Mouse (Mus musculus): ENCODE results near the gene Fzd5. TPM values are rescaled to one million over a fixed set of nuclear protein-coding genes. Genes with fewer than 3 reads are reported as not detected.

Gene Fzd5
- polyA plus RNA-seq, 1 experiment = 2.1 TPM

DNA sequence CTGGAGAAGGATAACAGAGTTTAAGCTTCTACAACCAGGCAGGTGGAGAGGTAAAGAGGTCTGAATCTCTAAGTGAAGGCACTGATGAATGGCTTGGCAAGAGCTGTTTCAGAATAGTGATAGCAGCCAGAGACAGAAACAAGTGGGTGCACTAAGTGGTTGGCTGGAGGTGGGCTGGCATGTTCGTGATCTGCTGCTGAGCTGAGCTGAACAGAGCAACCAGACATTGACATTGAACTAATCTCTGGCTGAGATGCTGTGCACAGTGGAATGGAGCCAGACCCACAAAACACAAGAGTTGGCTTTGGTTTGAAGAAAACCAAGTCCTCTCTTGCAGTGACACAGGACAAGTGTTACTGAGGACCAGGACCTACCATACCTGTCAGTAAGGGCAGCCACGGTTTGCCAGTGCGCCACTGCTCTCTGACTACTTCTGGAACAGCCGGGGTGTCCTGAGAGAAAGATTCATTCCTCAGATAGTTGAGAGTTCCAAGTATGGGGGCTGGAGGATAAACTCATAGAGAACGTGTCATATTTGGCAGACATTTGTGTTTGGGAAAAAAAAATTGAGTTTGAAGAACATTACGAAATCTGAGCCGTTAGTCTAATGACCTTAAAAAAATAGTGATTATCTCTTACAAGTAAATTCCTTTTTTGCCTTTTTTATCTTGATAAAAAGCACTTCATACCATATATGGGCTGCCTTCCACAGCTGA is 20.8 kb downstream of the Fzd5 start:
- Histone ChIP-seq H3ac (ENCODE audit: control insufficient read depth, insufficient read length) (no peak overlapping the region), H3K27me3 (ENCODE audit: control insufficient read depth, insufficient read depth, insufficient read length) (no peaks in the 10 kb centered on the region), H3K4me3 (no peak overlapping the region), H3K36me3 (ENCODE audit: control insufficient read depth, insufficient read depth) (peaks cover 34% of the 10 kb centered on the region), H3K4me2 (ENCODE audit: low read depth) (no peak overlapping the region), H3K79me2 (ENCODE audit: control insufficient read depth, insufficient read depth) (no peaks in the 10 kb centered on the region)
- TF ChIP-seq POLR2AphosphoS2 (IDR thresholded peaks at IDR 0.05; ENCODE audit: insufficient read length, low read depth) = no peak
- TF ChIP-seq POLR2A (IDR thresholded peaks at IDR 0.05; ENCODE audit: insufficient read length, low read depth) = no peak
- no peak for TF ChIP-seq MYOG (IDR thresholded peaks at IDR 0.05; ENCODE audit: control insufficient read depth in 1 of 3, insufficient read depth in 1 of 3, insufficient read length in 2 of 3, low read depth in 2 of 3)
- TF ChIP-seq TCF12 (IDR thresholded peaks at IDR 0.05; ENCODE audit: insufficient read depth, poor library complexity, severe bottlenecking) = no peak

DNA sequence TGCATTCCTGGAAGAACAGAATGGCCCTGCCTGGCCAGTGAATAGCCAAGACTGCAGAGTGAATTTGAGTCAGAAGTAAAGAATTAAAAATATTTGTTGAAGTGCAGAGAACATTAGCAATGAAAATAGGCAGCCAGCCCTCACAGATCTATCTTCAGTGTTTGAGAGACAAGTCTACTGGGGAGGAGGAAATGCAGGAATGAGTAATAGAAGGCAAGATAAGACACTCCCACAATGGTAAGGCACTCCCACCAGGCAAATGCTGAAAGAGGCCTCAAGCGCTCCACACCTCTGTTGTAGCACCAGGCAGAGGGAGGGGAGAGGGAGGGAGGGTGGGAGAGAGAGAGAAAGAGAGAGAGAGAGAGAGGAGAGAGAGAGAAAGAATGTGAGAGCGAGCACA is 22.1 kb downstream of the Fzd5 start:
- Histone ChIP-seq H3K4me3 (no peak overlapping the region), H3K27me3 (ENCODE audit: control insufficient read depth, insufficient read depth, insufficient read length) (no peaks in the 10 kb centered on the region), H3K79me2 (ENCODE audit: control insufficient read depth, insufficient read depth) (no peaks in the 10 kb centered on the region), H3K36me3 (ENCODE audit: control insufficient read depth, insufficient read depth) (peaks cover 40% of the 10 kb centered on the region), H3ac (ENCODE audit: control insufficient read depth, insufficient read length) (no peak overlapping the region), H3K4me2 (ENCODE audit: low read depth) (no peak overlapping the region)
- no peak for TF ChIP-seq MAX (IDR thresholded peaks at IDR 0.05; ENCODE audit: low read depth)
- TF ChIP-seq POLR2A (IDR thresholded peaks at IDR 0.05; ENCODE audit: insufficient read length, low read depth) = no peak
- no peak for TF ChIP-seq CEBPB (IDR thresholded peaks at IDR 0.05; ENCODE audit: insufficient read depth, poor library complexity, severe bottlenecking)
- no peak for TF ChIP-seq REST (IDR thresholded peaks at IDR 0.05; ENCODE audit: insufficient read depth, insufficient read length)
- no peak for TF ChIP-seq E2F4 (IDR thresholded peaks at IDR 0.05; ENCODE audit: insufficient read depth)
- no peak for TF ChIP-seq TCF3 (IDR thresholded peaks at IDR 0.05; ENCODE audit: insufficient read length, low read depth)
- no peak for TF ChIP-seq TCF12 (IDR thresholded peaks at IDR 0.05; ENCODE audit: insufficient read depth, poor library complexity, severe bottlenecking)
- TF ChIP-seq MYOD1 (IDR thresholded peaks at IDR 0.05; ENCODE audit: control insufficient read depth in 1 of 3, insufficient read length in 2 of 3, low read depth in 2 of 3) = no peak
- no peak for TF ChIP-seq USF1 (IDR thresholded peaks at IDR 0.05; ENCODE audit: low read depth)
- no peak for TF ChIP-seq MYOG (IDR thresholded peaks at IDR 0.05; ENCODE audit: control insufficient read depth in 1 of 3, insufficient read depth in 1 of 3, insufficient read length in 2 of 3, low read depth in 2 of 3)
- TF ChIP-seq POLR2AphosphoS2 (IDR thresholded peaks at IDR 0.05; ENCODE audit: insufficient read length, low read depth) = no peak
- no peak for TF ChIP-seq SRF (IDR thresholded peaks at IDR 0.05; ENCODE audit: control insufficient read depth, insufficient read length, low read depth)

- Histone ChIP-seq H3ac (ENCODE audit: control insufficient read depth, insufficient read length) (no peak overlapping the region), H3K36me3 (ENCODE audit: control insufficient read depth, insufficient read depth) (peaks cover 26% of the 10 kb centered on the region), H3K4me3 (no peak overlapping the region), H3K4me2 (ENCODE audit: low read depth) (no peak overlapping the region), H3K79me2 (ENCODE audit: control insufficient read depth, insufficient read depth) (no peaks in the 10 kb centered on the region), H3K27me3 (ENCODE audit: control insufficient read depth, insufficient read depth, insufficient read length) (no peaks in the 10 kb centered on the region)
- no peak for TF ChIP-seq SRF (IDR thresholded peaks at IDR 0.05; ENCODE audit: control insufficient read depth, insufficient read length, low read depth)
These were observed 25.4 kb downstream of the Fzd5 start for GRCm38 (mm10) chr1:64712006-64712760.

GRCm38 (mm10) chr1:64709891-64710290 is 27.7 kb downstream of the Fzd5 start:
- Histone ChIP-seq H3K36me3 (ENCODE audit: control insufficient read depth, insufficient read depth) (peaks cover 28% of the 10 kb centered on the region), H3ac (ENCODE audit: control insufficient read depth, insufficient read length) (no peak overlapping the region), H3K4me2 (ENCODE audit: low read depth) (no peak overlapping the region), H3K27me3 (ENCODE audit: control insufficient read depth, insufficient read depth, insufficient read length) (no peaks in the 10 kb centered on the region), H3K79me2 (ENCODE audit: control insufficient read depth, insufficient read depth) (no peaks in the 10 kb centered on the region), H3K4me3 (no peak overlapping the region)
- TF ChIP-seq MYOD1 (IDR thresholded peaks at IDR 0.05; ENCODE audit: control insufficient read depth in 1 of 3, insufficient read length in 2 of 3, low read depth in 2 of 3) = no peak
- no peak for TF ChIP-seq TCF12 (IDR thresholded peaks at IDR 0.05; ENCODE audit: insufficient read depth, poor library complexity, severe bottlenecking)
- no peak for TF ChIP-seq MYOG (IDR thresholded peaks at IDR 0.05; ENCODE audit: control insufficient read depth in 1 of 3, insufficient read depth in 1 of 3, insufficient read length in 2 of 3, low read depth in 2 of 3)
- no peak for TF ChIP-seq E2F4 (IDR thresholded peaks at IDR 0.05; ENCODE audit: insufficient read depth)
- TF ChIP-seq REST (IDR thresholded peaks at IDR 0.05; ENCODE audit: insufficient read depth, insufficient read length) = no peak
- TF ChIP-seq TCF3 (IDR thresholded peaks at IDR 0.05; ENCODE audit: insufficient read length, low read depth) = no peak
- TF ChIP-seq POLR2A (IDR thresholded peaks at IDR 0.05; ENCODE audit: insufficient read length, low read depth) = no peak
- no peak for TF ChIP-seq USF1 (IDR thresholded peaks at IDR 0.05; ENCODE audit: low read depth)
- TF ChIP-seq POLR2AphosphoS2 (IDR thresholded peaks at IDR 0.05; ENCODE audit: insufficient read length, low read depth) = no peak
- TF ChIP-seq MAX (IDR thresholded peaks at IDR 0.05; ENCODE audit: low read depth) = no peak
- no peak for TF ChIP-seq SRF (IDR thresholded peaks at IDR 0.05; ENCODE audit: control insufficient read depth, insufficient read length, low read depth)
- no peak for TF ChIP-seq CEBPB (IDR thresholded peaks at IDR 0.05; ENCODE audit: insufficient read depth, poor library complexity, severe bottlenecking)

- no peaks in the 10 kb centered on the region for H3K27me3 ChIP-seq (ENCODE audit: control insufficient read depth, insufficient read depth, insufficient read length)
- no peak overlapping the region for H3K4me2 ChIP-seq (ENCODE audit: low read depth)
- peaks cover 15% of the 10 kb centered on the region for H3K36me3 ChIP-seq (ENCODE audit: control insufficient read depth, insufficient read depth)
- H3K4me3 ChIP-seq = no peak overlapping the region
- TF ChIP-seq REST (IDR thresholded peaks at IDR 0.05; ENCODE audit: insufficient read depth, insufficient read length) = no peak
- TF ChIP-seq TCF12 (IDR thresholded peaks at IDR 0.05; ENCODE audit: insufficient read depth, poor library complexity, severe bottlenecking) = no peak
- no peak for TF ChIP-seq SRF (IDR thresholded peaks at IDR 0.05; ENCODE audit: control insufficient read depth, insufficient read length, low read depth)
- no peak for TF ChIP-seq POLR2AphosphoS2 (IDR thresholded peaks at IDR 0.05; ENCODE audit: insufficient read length, low read depth)
- no peak for TF ChIP-seq MAX (IDR thresholded peaks at IDR 0.05; ENCODE audit: low read depth)
- no peak for TF ChIP-seq TCF3 (IDR thresholded peaks at IDR 0.05; ENCODE audit: insufficient read length, low read depth)
- TF ChIP-seq MYOD1 (IDR thresholded peaks at IDR 0.05; ENCODE audit: control insufficient read depth in 1 of 3, insufficient read length in 2 of 3, low read depth in 2 of 3) = no peak
- TF ChIP-seq MYOG (IDR thresholded peaks at IDR 0.05; ENCODE audit: control insufficient read depth in 1 of 3, insufficient read depth in 1 of 3, insufficient read length in 2 of 3, low read depth in 2 of 3) = no peak
- no peak for TF ChIP-seq E2F4 (IDR thresholded peaks at IDR 0.05; ENCODE audit: insufficient read depth)
- TF ChIP-seq CEBPB (IDR thresholded peaks at IDR 0.05; ENCODE audit: insufficient read depth, poor library complexity, severe bottlenecking) = no peak
- TF ChIP-seq POLR2A (IDR thresholded peaks at IDR 0.05; ENCODE audit: insufficient read length, low read depth) = no peak
- no peaks in the 10 kb centered on the region for H3K79me2 ChIP-seq (ENCODE audit: control insufficient read depth, insufficient read depth)
- H3ac ChIP-seq (ENCODE audit: control insufficient read depth, insufficient read length) = no peak overlapping the region
These were observed 30.9 kb downstream of the Fzd5 start for GRCm38 (mm10) chr1:64706610-64707009.

Measured in myocyte (in vitro differentiated cells).